Mouse (Mus musculus): ENCODE data around the gene Entpd1.

GRCm38 (mm10) chr19:40723516-40723915 is 111.3 kb downstream of the Entpd1 start:
- TF ChIP-seq CTCF (IDR thresholded peaks at IDR 0.05; ENCODE audit: low read depth, low read length), result no peak
- no peak for TF ChIP-seq POLR2A (IDR thresholded peaks at IDR 0.05; ENCODE audit: extremely low read depth, insufficient read depth, low read length)
